Mouse (Mus musculus) urinary bladder, postnatal 0 days (tissue): ENCODE data around the gene Arpp21. TPM values are rescaled to one million over a fixed set of nuclear protein-coding genes. Genes with fewer than 3 reads are reported as not detected.

ENCODE experiments used
- microRNA-seq: library from miRNA; unstranded; fragments of <30 nt; microRNA quantifications from one replicate; pipeline ENCODE4, GENCODE M21; 2016
- polyA plus RNA-seq: library from polyadenylated mRNA; unstranded; fragments of >200 nt; fragmentation: Nextera tagmentation; extraction: Ambion mirVana; gene quantifications from 2 replicates; pipeline ENCODE4 v1.2.1, GENCODE M21; 2015

Gene Arpp21
- polyA plus RNA-seq: 0.05 TPM in 1 of 2 replicates, not detected in the other

DNA sequence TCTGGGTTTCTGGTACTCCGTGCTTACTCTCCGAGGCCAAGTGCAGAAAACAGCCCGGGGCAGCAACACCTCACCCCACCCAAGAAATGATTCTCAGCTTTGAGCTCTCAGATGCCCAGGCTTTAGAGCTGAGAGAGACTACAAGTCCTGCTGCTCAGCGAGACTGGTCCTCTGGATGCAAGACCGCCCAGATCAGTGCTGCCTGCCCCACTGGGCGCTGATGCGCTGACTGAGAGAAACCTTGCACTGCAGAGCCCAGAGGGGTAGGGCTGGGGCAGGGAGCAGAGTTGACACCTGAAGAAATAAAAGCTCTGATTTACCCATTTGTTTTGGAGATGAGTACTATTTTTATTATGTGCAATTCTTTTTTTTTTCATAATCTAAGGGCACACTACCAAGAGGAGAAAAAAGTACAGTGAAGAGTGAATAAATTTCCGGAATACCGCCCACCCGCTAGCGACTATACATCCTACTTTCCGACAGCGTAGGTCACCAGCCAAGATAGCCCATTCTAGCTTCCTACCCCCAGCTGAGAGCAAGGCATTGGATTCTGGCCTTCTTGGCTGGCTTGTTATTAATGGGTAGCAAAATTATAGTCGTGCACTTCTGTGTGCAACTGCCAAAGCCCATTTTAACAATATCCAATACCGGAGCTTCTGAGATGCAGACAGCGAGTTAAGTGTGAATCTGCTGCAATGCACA lies at the start of gene Arpp21:
TSS of gene Arpp21 (minus strand) at position 243 of the 702 bp plus-strand sequence.

Small RNA genes within 50 kb of the gene (microRNA-seq; reads per million reads assigned to microRNA genes)
- gene Mir128-2: 1.5 reads per million
